Mouse (Mus musculus): ENCODE data around the gene Pip4k2a. TPM values are rescaled to one million over a fixed set of nuclear protein-coding genes. Genes with fewer than 3 reads are reported as not detected.

The Pip4k2a gene
- total RNA-seq, 4 experiments from 2014 or later: 2.1 to 2.7 (median 2.3) TPM

- no peak for DNase-seq (ENCODE audit: low spot score in 2 of 2)
Measured at GRCm38 (mm10) chr2:18982581-18982980, 15.3 kb downstream of the Pip4k2a start.

- no peak for DNase-seq (ENCODE audit: low spot score in 2 of 2)
Measured at GRCm38 (mm10) chr2:18979675-18980074, 18.3 kb downstream of the Pip4k2a start.

- DNase-seq (ENCODE audit: low spot score in 2 of 2): no peak
Measured at GRCm38 (mm10) chr2:18979046-18979445, 18.9 kb downstream of the Pip4k2a start.

- no peak for DNase-seq (ENCODE audit: low spot score in 2 of 2)
Measured at GRCm38 (mm10) chr2:18977201-18977805, 20.6 kb downstream of the Pip4k2a start.

GRCm38 (mm10) chr2:18976175-18976574, 21.8 kb downstream of the Pip4k2a start:
- no peak for DNase-seq (ENCODE audit: low spot score in 2 of 2)

GRCm38 (mm10) chr2:18974882-18975645, 22.9 kb downstream of the Pip4k2a start:
- DNase-seq (ENCODE audit: low spot score in 2 of 2): no peak

- no peak for DNase-seq (ENCODE audit: low spot score in 2 of 2)
Measured at GRCm38 (mm10) chr2:18971564-18971963, 26.4 kb downstream of the Pip4k2a start.

GRCm38 (mm10) chr2:18970461-18970860, 27.5 kb downstream of the Pip4k2a start:
- no peak for DNase-seq (ENCODE audit: low spot score in 2 of 2)

- DNase-seq (ENCODE audit: low spot score in 2 of 2): no peak
Measured at GRCm38 (mm10) chr2:18969066-18969681, 28.8 kb downstream of the Pip4k2a start.

- DNase-seq (ENCODE audit: low spot score in 2 of 2): no peak
Measured at GRCm38 (mm10) chr2:18967451-18968063, 30.4 kb downstream of the Pip4k2a start.

GRCm38 (mm10) chr2:18966566-18966965, 31.4 kb downstream of the Pip4k2a start:
- no peak for DNase-seq (ENCODE audit: low spot score in 2 of 2)

- DNase-seq (ENCODE audit: low spot score in 2 of 2): no peak
Measured at GRCm38 (mm10) chr2:18965950-18966349, 32.0 kb downstream of the Pip4k2a start.

GRCm38 (mm10) chr2:18965108-18965507, 32.8 kb downstream of the Pip4k2a start:
- no peak for DNase-seq (ENCODE audit: low spot score in 2 of 2)

- DNase-seq (ENCODE audit: low spot score in 2 of 2): no peak
Measured at GRCm38 (mm10) chr2:18963286-18964040, 34.5 kb downstream of the Pip4k2a start.

- no peak for DNase-seq (ENCODE audit: low spot score in 2 of 2)
Measured at GRCm38 (mm10) chr2:18962502-18962901, 35.4 kb downstream of the Pip4k2a start.

GRCm38 (mm10) chr2:18960376-18960973, 37.5 kb downstream of the Pip4k2a start:
- DNase-seq (ENCODE audit: low spot score in 2 of 2): no peak

- no peak for DNase-seq (ENCODE audit: low spot score in 2 of 2)
Measured at GRCm38 (mm10) chr2:18959558-18959957, 38.4 kb downstream of the Pip4k2a start.

- DNase-seq (ENCODE audit: low spot score in 2 of 2): no peak
Measured at GRCm38 (mm10) chr2:18959008-18959407, 38.9 kb downstream of the Pip4k2a start.

GRCm38 (mm10) chr2:18958501-18958900, 39.4 kb downstream of the Pip4k2a start:
- no peak for DNase-seq (ENCODE audit: low spot score in 2 of 2)

- no peak for DNase-seq (ENCODE audit: low spot score in 2 of 2)
Measured at GRCm38 (mm10) chr2:18958044-18958443, 39.9 kb downstream of the Pip4k2a start.

GRCm38 (mm10) chr2:18957459-18957858, 40.5 kb downstream of the Pip4k2a start:
- DNase-seq (ENCODE audit: low spot score in 2 of 2): no peak
